Mouse (Mus musculus) gastrocnemius, postnatal 25 days (tissue): ENCODE data around the gene Snapc5. TPM values are rescaled to one million over a fixed set of nuclear protein-coding genes. Genes with fewer than 3 reads are reported as not detected.
A peak's percentile ranks its signal among the peaks of the same experiment; 100 is the strongest.
"Not testable (repeated sequence)": the region's sequence is repeated elsewhere in the genome, so short reads cannot be mapped to it uniquely, and the experiment has no call there.

Experiments
- DNase-seq: peaks from one replicate; pipeline ENCODE4 v3.0.0; 2022
- long read RNA-seq, 2 experiments: library from polyadenylated mRNA; stranded (forward); transcript quantifications; one replicate each; pipeline ENCODE4 v2.0.0; 2021
- total RNA-seq, 2 experiments: library from RNA; stranded (reverse); gene quantifications; 1 replicate in 1 of 2; 2 replicates in 1 of 2; pipeline ENCODE4 v1.2.3; 2021

Gene Snapc5
- 10 to 100 TPM; 17.9 to 18.5 TPM for total RNA-seq
- long read RNA-seq, experiment 1, transcript Snapc5-201 (3 exons, 1,228 nt): major isoform, 36 of 49 reads
- long read RNA-seq, experiment 1, partial matches to known transcripts: 7 of 49 reads
- long read RNA-seq, experiment 1, other reads (novel, unspliced or antisense): 6 of 49 reads
- long read RNA-seq, experiment 2, transcript Snapc5-201 (3 exons, 1,228 nt): major isoform, 20 of 26 reads
- long read RNA-seq, experiment 2, partial matches to known transcripts: 0 of 26 reads
- long read RNA-seq, experiment 2, other reads (novel, unspliced or antisense): 6 of 26 reads

GRCm38 (mm10) chr9:64178974-64179646 lies at the start of gene Snapc5:
Gene Snapc5 (plus strand): TSS chr9:64179274.
- peak; percentile 84 for DNase-seq

DNA sequence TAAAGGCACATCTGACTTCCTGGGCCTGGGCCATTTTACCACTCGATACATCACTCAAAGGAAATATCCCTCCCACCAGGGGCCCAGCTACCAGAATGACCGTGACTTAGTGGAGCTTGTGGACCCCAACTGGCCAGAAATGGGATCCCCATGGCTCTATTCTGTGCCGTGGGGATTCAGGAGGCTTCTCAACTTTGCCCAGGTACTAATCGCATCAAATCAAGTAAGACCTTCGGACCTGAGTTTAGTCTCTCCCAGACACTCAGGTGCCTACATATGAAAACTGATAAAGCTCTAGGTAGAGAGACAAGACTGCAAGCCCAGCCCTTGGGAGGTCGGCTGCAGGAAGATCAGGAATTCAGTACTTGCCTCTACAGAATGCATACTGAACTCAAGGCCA lies 47.5 kb upstream of the Snapc5 start:
- DNase-seq: no peak

- DNase-seq: peak; percentile 6
These were observed 40.2 kb upstream of the Snapc5 start for GRCm38 (mm10) chr9:64138896-64139295.

- no peak for DNase-seq
These were observed 39.2 kb upstream of the Snapc5 start for GRCm38 (mm10) chr9:64139879-64140278.

DNA sequence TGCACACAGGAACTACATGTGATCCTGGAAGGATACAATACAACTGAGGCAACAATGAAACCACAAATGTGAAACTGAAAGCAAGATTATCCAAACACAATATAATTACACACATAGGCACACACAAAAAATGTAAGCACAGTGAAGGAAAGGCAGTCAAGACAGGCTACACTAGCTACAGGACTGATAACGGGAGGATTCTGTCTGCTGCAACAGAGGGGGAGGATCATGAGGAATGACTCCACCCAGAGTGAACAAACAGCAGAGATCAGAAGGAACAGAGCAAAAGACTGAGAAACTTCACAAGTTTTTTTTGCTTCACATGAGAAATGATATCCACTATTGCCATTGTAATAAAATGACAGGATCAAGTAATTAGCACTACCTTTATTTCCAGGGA lies 22.4 kb upstream of the Snapc5 start:
- no peak for DNase-seq

DNA sequence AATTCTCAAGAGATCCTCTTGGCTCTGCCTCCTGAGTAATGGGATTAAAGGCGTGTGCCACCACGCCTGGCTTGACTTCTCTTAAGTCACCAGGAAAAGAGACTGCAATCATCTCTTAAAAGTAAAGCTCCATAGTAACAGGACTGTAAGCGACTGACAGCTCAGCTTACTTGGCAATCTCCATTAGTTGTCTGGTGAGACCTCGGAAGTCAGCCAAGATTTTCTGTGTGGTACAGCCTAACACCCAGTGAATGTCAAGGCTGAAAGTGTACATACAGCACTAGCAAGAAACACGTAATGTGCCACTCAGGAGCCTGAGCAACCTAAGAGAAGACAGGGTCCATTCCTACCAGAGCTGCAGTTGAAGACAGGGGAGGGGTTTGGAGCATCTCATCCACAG lies 18.6 kb upstream of the Snapc5 start:
- no peak for DNase-seq

- not testable (repeated sequence) for DNase-seq
These were observed 9.1 kb upstream of the Snapc5 start for GRCm38 (mm10) chr9:64169967-64170366.

DNA sequence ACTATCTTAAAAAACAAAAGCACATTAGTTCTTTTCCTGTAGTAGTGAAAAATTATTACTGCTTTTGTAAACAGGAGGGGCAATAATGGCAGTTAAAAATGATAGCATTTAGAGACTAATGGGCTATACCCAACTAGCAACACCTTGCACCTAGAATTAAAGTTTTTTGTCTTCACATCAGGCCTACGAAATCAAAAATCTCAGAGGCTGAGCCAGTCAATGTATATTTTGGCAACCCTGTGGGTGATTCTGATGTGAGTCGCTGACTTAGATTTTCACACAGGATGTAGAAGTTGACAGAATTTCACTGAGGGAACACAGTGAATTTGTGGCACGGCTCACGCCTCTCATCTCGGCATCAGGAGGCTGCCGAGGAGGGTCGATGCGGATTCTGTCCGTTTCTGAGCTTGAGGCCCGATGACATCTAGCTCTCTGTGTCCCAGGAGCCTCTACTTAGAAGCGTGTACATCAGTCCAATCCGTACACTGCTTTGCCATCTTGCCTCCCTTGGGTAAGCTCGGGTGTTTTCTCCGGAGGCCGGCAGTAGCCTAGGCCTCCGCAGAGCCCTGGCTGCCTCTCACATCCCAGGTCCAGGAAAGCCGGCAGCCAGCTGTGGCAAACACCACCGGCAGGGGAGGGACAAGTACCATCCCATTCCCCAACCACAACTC lies 6.8 kb upstream of the Snapc5 start:
- no peak for DNase-seq

GRCm38 (mm10) chr9:64172816-64173665 lies 6.0 kb upstream of the Snapc5 start, which contains the start of the genes Zwilch and Rpl4:
Gene Zwilch (minus strand): TSS chr9:64173104.
Gene Rpl4 (plus strand): TSS chr9:64173375.
- DNase-seq: peak; percentile 56

- DNase-seq: no peak
These were observed 5.3 kb upstream of the Snapc5 start for GRCm38 (mm10) chr9:64173666-64174220.

DNA sequence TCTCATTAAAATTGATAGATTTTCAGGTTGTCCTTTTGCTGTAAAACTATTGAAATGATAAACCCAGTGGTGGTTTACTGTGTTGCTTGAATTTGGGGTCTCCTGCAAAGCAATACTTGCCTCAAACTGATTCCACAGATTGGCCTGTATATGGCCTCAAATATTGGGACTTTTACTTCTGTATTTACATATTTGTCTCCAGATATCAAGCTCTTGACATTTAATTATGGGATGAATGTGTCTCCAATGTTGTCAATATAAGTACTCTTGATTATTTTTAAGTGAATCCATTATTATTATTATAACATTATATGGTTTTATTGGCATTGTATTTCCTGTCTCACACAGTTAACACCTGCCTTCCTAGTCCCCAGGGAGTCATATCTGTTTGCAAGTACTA lies 4.7 kb upstream of the Snapc5 start:
- DNase-seq: no peak

DNA sequence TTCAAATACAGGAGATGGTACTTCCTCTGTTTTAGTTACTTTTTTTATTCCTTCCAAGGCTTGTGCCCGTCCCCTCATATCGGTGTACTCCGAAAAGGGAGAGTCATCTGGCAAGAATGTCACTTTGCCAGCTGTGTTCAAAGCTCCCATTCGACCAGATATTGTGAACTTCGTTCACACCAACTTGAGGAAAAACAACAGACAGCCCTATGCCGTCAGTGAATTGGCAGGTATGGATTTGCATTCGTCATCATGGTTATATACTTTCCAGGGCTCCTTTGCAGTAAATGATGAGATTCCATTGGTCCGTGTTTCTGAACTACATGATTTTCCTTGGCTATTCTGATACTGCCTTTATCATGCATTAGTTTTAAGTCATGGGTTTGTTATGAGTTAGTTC lies 4.3 kb upstream of the Snapc5 start:
- no peak for DNase-seq

- DNase-seq: no peak
These were observed 3.7 kb upstream of the Snapc5 start for GRCm38 (mm10) chr9:64175378-64175777.

GRCm38 (mm10) chr9:64178610-64178973 lies 482 bp upstream of the Snapc5 start:
- DNase-seq: no peak

- not testable (repeated sequence) for DNase-seq
These were observed 4.2 kb downstream of the Snapc5 start for GRCm38 (mm10) chr9:64183295-64183694.

DNA sequence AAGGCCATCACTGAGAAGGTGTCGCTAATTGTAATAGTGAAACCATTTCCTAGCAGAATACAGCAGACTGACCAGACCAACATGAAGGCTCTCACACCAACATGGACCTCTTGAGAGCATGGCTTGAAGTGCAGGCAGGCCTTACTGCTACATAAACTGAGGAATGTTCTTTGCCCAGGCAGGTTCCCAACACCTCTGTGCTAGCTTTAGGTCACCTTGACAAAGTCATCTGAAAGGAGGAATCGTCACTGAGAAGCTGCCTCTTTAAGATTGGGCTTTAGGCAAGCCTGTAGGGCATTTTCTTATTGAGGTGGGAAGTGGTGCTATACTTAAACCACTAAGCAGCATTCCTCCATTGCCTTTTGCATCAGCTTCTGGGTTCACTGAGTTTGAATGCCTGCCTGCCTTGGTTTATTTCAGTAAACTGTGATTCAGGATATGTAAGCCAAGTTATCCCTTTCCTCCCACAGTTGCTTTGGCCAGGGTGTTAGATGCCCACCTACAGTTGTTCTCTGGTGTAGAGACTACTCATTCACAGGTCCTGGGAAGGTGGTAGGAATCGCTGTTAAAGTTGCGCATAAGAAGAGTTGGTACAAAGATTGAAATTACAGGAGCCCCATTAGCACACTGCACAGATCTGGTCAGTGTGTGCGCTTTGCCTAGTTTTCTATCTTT lies 5.2 kb downstream of the Snapc5 start:
- no peak for DNase-seq

- DNase-seq: no peak
These were observed 14.8 kb downstream of the Snapc5 start for GRCm38 (mm10) chr9:64193879-64194278.

DNA sequence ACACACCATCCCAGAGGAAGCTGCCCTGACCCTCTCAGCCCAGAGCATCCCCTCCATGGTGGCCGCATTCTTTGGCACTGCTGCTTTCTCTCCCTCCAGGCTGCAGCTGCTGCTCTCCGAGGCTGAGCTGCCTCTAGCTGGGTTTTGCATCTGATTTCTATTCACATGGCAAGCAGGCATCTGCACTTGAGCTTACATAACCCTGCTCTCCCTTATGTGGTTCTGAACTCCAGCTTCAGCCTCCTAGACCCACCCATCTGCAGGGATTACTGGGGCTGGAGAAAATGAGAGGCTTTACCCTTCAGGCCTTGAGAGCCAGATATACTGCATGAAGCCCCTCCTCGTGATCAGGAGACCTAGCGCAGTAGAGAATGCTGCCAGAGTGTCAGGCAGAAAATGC lies 16.5 kb downstream of the Snapc5 start:
- DNase-seq: no peak

GRCm38 (mm10) chr9:64197524-64197923 lies 18.4 kb downstream of the Snapc5 start:
- no peak for DNase-seq

GRCm38 (mm10) chr9:64198068-64198762 lies 19.1 kb downstream of the Snapc5 start:
- DNase-seq: no peak
